ENCODE assay signal across 19 mouse cellular contexts in genomic region chr3:63627724-63628123, GRCm38 (mm10).
"Had no signal": no experiment of that assay in that cellular context is flagged by ENCODE, and none has a peak within 500 bp of the region (broad histone marks: within the 10 kb centered on the region; RNA-seq: fewer than 3 reads in every experiment).

No protein-coding gene starts in this region.

- ATAC-seq: midbrain, embryonic 16.5 days had no signal

- DNase-seq: liver, embryonic 13.5 days; lung, adult 18-20 months; lung, embryonic 14.5 days; lung, postnatal 10 days; lung, postnatal 4 days; retina, postnatal 1 day; right cerebral cortex, adult 18-20 months; right cerebral cortex, postnatal 25 days; right cerebral cortex, postnatal 4 days; spleen, adult 18-20 months; thymus, adult 18-20 months; thymus, postnatal 14 days; thymus, postnatal 36 days had no signal

- H3K4me3 ChIP-seq: liver, embryonic 13.5 days; liver, embryonic 15.5 days; midbrain, embryonic 10.5 days; midbrain, embryonic 12.5 days; myocyte; neural tube, embryonic 12.5 days had no signal

- H3K4me1 ChIP-seq: liver, embryonic 13.5 days; liver, embryonic 15.5 days; midbrain, embryonic 10.5 days; midbrain, embryonic 12.5 days; neural tube, embryonic 12.5 days had no signal

- H3K9ac ChIP-seq: liver, embryonic 13.5 days; liver, embryonic 15.5 days; lung, embryonic 14.5 days; midbrain, embryonic 12.5 days; neural tube, embryonic 12.5 days had no signal

- H3K27ac ChIP-seq: liver, embryonic 13.5 days; liver, embryonic 15.5 days; midbrain, embryonic 10.5 days; midbrain, embryonic 12.5 days; neural tube, embryonic 12.5 days had no signal

- H3K4me2 ChIP-seq: liver, embryonic 13.5 days; liver, embryonic 15.5 days; lung, embryonic 14.5 days; midbrain, embryonic 12.5 days; neural tube, embryonic 12.5 days had no signal

- H3K27me3 ChIP-seq: liver, embryonic 13.5 days; liver, embryonic 15.5 days; midbrain, embryonic 12.5 days; neural tube, embryonic 12.5 days had no signal

- H3K36me3 ChIP-seq: liver, embryonic 13.5 days; liver, embryonic 15.5 days; midbrain, embryonic 10.5 days; midbrain, embryonic 12.5 days; neural tube, embryonic 12.5 days had no signal

- H3K9me3 ChIP-seq: liver, embryonic 13.5 days; liver, embryonic 15.5 days; midbrain, embryonic 10.5 days; midbrain, embryonic 12.5 days; neural tube, embryonic 12.5 days had no signal
